Mouse (Mus musculus) ES-Bruce4 (cell line): ENCODE results near the gene Zfp956. TPM values are rescaled to one million over a fixed set of nuclear protein-coding genes. Genes with fewer than 3 reads are reported as not detected.
A peak's percentile ranks its signal among the peaks of the same experiment; 100 is the strongest.

ENCODE experiments used
- H3K27ac ChIP-seq: 2 replicates; pipeline ENCODE4 v1.5.1; 2012; ENCODE audit warnings: low read length, inconsistent platforms; ENCODE audit not compliant: insufficient read depth
- H3K27me3 ChIP-seq: 2 replicates; pipeline ENCODE4 v1.6.1; 2012; ENCODE audit warnings: mild to moderate bottlenecking, low read length, inconsistent platforms; ENCODE audit not compliant: control insufficient read depth, poor library complexity, insufficient read depth, severe bottlenecking
- H3K36me3 ChIP-seq: 2 replicates; pipeline ENCODE4 v1.6.1; 2012; ENCODE audit warnings: inconsistent platforms, mild to moderate bottlenecking, low read length, moderate library complexity; ENCODE audit not compliant: control insufficient read depth, poor library complexity, insufficient read depth, severe bottlenecking
- H3K4me1 ChIP-seq: one replicate; pipeline ENCODE4 v1.8.1; 2011; ENCODE audit warnings: low read length; ENCODE audit not compliant: control insufficient read depth, insufficient read depth
- H3K4me3 ChIP-seq: 2 replicates; pipeline ENCODE4 v1.5.1; 2011; ENCODE audit warnings: low read depth, mild to moderate bottlenecking, low read length
- H3K9ac ChIP-seq: 2 replicates; pipeline ENCODE4 v1.6.1; 2012; ENCODE audit warnings: low read depth, mild to moderate bottlenecking, inconsistent platforms; ENCODE audit not compliant: poor library complexity, severe bottlenecking
- H3K9me3 ChIP-seq: replicated peaks from 2 replicates; pipeline ENCODE4 v1.6.1; 2012; ENCODE audit warnings: mild to moderate bottlenecking, low read length, inconsistent platforms; ENCODE audit not compliant: control insufficient read depth, poor library complexity, insufficient read depth, severe bottlenecking
- CTCF ChIP-seq: IDR thresholded peaks from one replicate; pipeline ENCODE4 v1.8.1; 2011; ENCODE audit warnings: low read depth, low read length
- EP300 ChIP-seq: IDR thresholded peaks from 2 replicates; pipeline ENCODE4 v1.6.1; 2011; ENCODE audit warnings: low read depth, low read length; ENCODE audit not compliant: insufficient read depth
- POLR2A ChIP-seq: IDR thresholded peaks from one replicate; pipeline ENCODE4 v1.8.1; 2011; ENCODE audit warnings: low read length; ENCODE audit not compliant: insufficient read depth
- polyA plus RNA-seq: library from polyadenylated mRNA; stranded (reverse); fragments of >200 nt; gene quantifications from 2 replicates; pipeline ENCODE4 v1.2.4, GENCODE M21; 2011; ENCODE audit warnings: low read depth; ENCODE audit not compliant: missing spikeins, insufficient read depth, insufficient read length

Gene Zfp956
- polyA plus RNA-seq = 4.5 and 4.7 TPM in 2 replicates

GRCm38 (mm10) chr6:47953191-47953726 lies at the start of gene Zfp956:
Gene Zfp956 (plus strand): TSS chr6:47953390.
- Histone ChIP-seq H3K27ac (no peak within 1 kb of the TSS), H3K27me3 (no peaks in the 10 kb centered on the region), H3K36me3 (peaks cover 15% of the 10 kb centered on the region), H3K4me3 (peak within 1 kb of the TSS; percentile 82), H3K9me3 (no peaks in the 10 kb centered on the region), H3K4me1 (no peaks in the 10 kb centered on the region), H3K9ac (peak within 1 kb of the TSS; percentile 79)
- TF ChIP-seq CTCF (no peak), EP300 (no peak), POLR2A (peak; percentile 62)

- Histone ChIP-seq H3K9ac (no peak overlapping the region), H3K36me3 (no peaks in the 10 kb centered on the region), H3K27ac (no peak overlapping the region), H3K9me3 (no peaks in the 10 kb centered on the region), H3K27me3 (no peaks in the 10 kb centered on the region), H3K4me3 (no peak overlapping the region), H3K4me1 (no peaks in the 10 kb centered on the region)
- no peak for TF ChIP-seq CTCF
- no peak for TF ChIP-seq EP300
- TF ChIP-seq POLR2A = no peak
Observed at GRCm38 (mm10) chr6:47903587-47903986, 49.6 kb upstream of the Zfp956 start.

- Histone ChIP-seq H3K4me3 (peak overlapping the region; percentile 80), H3K9ac (peak overlapping the region; percentile 59), H3K9me3 (no peaks in the 10 kb centered on the region), H3K36me3 (no peaks in the 10 kb centered on the region), H3K27ac (no peak overlapping the region), H3K27me3 (no peaks in the 10 kb centered on the region), H3K4me1 (no peaks in the 10 kb centered on the region)
- no peak for TF ChIP-seq CTCF
- TF ChIP-seq EP300 = no peak
- TF ChIP-seq POLR2A = no peak
Observed at GRCm38 (mm10) chr6:47904361-47904760, 48.8 kb upstream of the Zfp956 start.

- H3K27ac ChIP-seq = no peak overlapping the region
- TF ChIP-seq EP300 (no peak), CTCF (peak; percentile 5), POLR2A (no peak)
- peak overlapping the region; percentile 80 for H3K4me3 ChIP-seq
- H3K36me3 ChIP-seq = no peaks in the 10 kb centered on the region
- H3K9me3 ChIP-seq = no peaks in the 10 kb centered on the region
- H3K9ac ChIP-seq = peak overlapping the region; percentile 59
- H3K4me1 ChIP-seq = no peaks in the 10 kb centered on the region
- H3K27me3 ChIP-seq = no peaks in the 10 kb centered on the region
Observed at GRCm38 (mm10) chr6:47904917-47905695, 48.1 kb upstream of the Zfp956 start.

GRCm38 (mm10) chr6:47906326-47906725 lies 46.9 kb upstream of the Zfp956 start:
- H3K27me3 ChIP-seq = no peaks in the 10 kb centered on the region
- no peaks in the 10 kb centered on the region for H3K36me3 ChIP-seq
- no peak overlapping the region for H3K4me3 ChIP-seq
- TF ChIP-seq POLR2A = no peak
- TF ChIP-seq CTCF = no peak
- TF ChIP-seq EP300 = no peak
- H3K9ac ChIP-seq = no peak overlapping the region
- H3K9me3 ChIP-seq = no peaks in the 10 kb centered on the region
- no peaks in the 10 kb centered on the region for H3K4me1 ChIP-seq
- no peak overlapping the region for H3K27ac ChIP-seq

GRCm38 (mm10) chr6:47909007-47909406 lies 44.2 kb upstream of the Zfp956 start:
- no peak overlapping the region for H3K4me3 ChIP-seq
- no peaks in the 10 kb centered on the region for H3K36me3 ChIP-seq
- H3K27me3 ChIP-seq = no peaks in the 10 kb centered on the region
- TF ChIP-seq POLR2A (no peak), CTCF (no peak), EP300 (no peak)
- no peaks in the 10 kb centered on the region for H3K4me1 ChIP-seq
- no peak overlapping the region for H3K9ac ChIP-seq
- no peak overlapping the region for H3K27ac ChIP-seq
- no peaks in the 10 kb centered on the region for H3K9me3 ChIP-seq
